Mouse (Mus musculus) bone marrow macrophage, adult 2 months (primary cell): Measurements from ENCODE around the gene Ntrk2.

Experiments used
- CTCF ChIP-seq: IDR thresholded peaks from 2 replicates; pipeline ENCODE4 v1.5.1; 2012; ENCODE audit warnings: low read depth, mild to moderate bottlenecking, low read length, moderate library complexity
- POLR2A ChIP-seq: IDR thresholded peaks from 2 replicates; pipeline ENCODE4 v1.6.1; 2012; ENCODE audit warnings: mild to moderate bottlenecking, low read depth, low read length, borderline replicate concordance

DNA sequence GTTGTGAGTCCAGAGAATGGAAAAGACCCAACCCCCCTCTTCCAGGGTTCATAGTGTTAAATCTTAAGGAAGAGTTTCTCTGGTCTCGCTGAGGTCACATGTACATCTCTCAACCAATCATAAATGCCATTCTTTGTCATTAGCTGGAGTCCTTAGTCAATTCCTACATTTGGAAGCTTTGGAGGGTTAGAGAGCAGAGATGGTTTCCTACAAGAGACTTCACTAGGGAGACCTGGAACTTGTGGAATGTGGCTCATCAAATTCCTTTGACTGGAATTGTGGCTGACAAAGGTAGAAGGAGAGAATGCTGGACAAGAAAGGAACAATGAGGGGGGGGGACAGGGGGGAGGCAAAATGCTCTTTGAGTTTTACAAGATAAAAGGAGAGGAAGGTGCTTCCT, 30.5 kb downstream of the Ntrk2 start:
- TF ChIP-seq CTCF: no peak
- no peak for TF ChIP-seq POLR2A
